Mouse (Mus musculus): Measurements from ENCODE around the gene Cat. TPM values are rescaled to one million over a fixed set of nuclear protein-coding genes. Genes with fewer than 3 reads are reported as not detected.
A peak's percentile ranks its signal among the peaks of the same experiment; 100 is the strongest.

The Cat gene
- polyA plus RNA-seq, 1 experiment = 49.1 TPM

DNA sequence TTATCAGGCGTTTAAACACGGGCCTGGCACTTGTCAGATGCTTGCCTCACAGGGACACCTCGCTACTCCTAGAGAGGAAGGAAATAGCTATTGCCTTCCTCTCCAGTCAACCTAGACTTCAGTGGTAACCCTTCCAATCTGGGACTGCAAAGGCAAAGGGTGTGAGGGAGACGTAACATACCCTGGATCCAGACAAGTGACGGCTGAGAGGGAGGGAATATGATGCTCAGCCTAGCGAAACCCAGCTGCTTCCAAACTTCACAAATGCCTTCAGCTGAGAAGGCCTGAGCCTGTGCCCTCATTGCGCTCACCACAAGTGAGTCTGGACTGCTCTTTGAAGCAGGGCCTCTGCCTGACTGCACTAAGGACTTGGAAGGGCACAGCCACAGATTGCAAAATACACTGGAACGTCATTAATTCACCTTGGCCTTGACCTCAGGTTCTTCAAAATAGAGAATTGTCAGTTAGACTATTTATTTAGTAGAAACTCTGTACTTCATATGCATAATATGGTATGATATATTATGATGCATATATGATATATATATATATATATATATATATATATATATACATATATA lies 52.2 kb downstream of the Cat start:
- Histone ChIP-seq H3K27ac (ENCODE audit: insufficient read depth, low read length) (no peak overlapping the region), H3K27me3 (ENCODE audit: control insufficient read depth, insufficient read depth, low read length) (no peaks in the 10 kb centered on the region; the same call in 1 of the 2 replicates), H3K4me3 (replicated peaks; ENCODE audit: insufficient read depth, low read depth, low read length) (no peak overlapping the region), H3K4me1 (ENCODE audit: control insufficient read depth, insufficient read depth, low read length) (peaks cover 3% of the 10 kb centered on the region; the same call in 1 of the 2 replicates)
- 65% methylated on average over 8 of the region's 8 CpGs for WGBS
- TF ChIP-seq CTCF (IDR thresholded peaks at IDR 0.05; ENCODE audit: borderline replicate concordance, insufficient read depth, low read depth, low read length) = no peak
- no peak for TF ChIP-seq POLR2A (IDR thresholded peaks at IDR 0.05; ENCODE audit: borderline replicate concordance, insufficient read depth, low read length)
- DNase-seq = no peak

DNA sequence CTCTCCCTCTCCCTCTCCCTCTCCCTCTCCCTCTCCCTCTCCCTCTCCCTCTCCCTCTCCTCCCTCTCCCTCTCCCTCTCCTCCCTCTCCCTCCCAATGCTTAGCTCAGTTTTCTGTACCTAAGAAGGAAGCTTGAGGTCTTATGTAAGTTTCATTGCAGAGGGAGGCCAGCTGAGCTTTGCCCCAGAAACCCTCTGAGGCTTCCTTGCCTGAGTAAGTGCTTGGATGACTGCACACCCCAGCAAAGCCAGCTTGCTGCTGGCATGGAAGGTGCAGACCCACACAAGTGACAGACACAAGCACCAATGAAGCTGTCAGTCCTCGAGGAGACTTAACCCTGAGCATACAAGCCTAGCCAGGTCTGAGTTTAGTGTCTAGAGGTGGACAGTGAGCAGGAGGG lies 54.2 kb downstream of the Cat start:
- DNase-seq = peak in 1 of 2 experiments; percentile 4
- TF ChIP-seq POLR2A (IDR thresholded peaks at IDR 0.05; ENCODE audit: borderline replicate concordance, insufficient read depth, low read length) (no peak), CTCF (IDR thresholded peaks at IDR 0.05; ENCODE audit: borderline replicate concordance, insufficient read depth, low read depth, low read length) (no peak)
- Histone ChIP-seq H3K4me1 (ENCODE audit: control insufficient read depth, insufficient read depth, low read length) (peaks cover 3% of the 10 kb centered on the region; the same call in 1 of the 2 replicates), H3K4me3 (replicated peaks; ENCODE audit: insufficient read depth, low read depth, low read length) (no peak overlapping the region), H3K27me3 (ENCODE audit: control insufficient read depth, insufficient read depth, low read length) (no peaks in the 10 kb centered on the region), H3K27ac (ENCODE audit: insufficient read depth, low read length) (no peak overlapping the region)
- WGBS = 23% methylated on average over 1 of the region's 1 CpGs

DNA sequence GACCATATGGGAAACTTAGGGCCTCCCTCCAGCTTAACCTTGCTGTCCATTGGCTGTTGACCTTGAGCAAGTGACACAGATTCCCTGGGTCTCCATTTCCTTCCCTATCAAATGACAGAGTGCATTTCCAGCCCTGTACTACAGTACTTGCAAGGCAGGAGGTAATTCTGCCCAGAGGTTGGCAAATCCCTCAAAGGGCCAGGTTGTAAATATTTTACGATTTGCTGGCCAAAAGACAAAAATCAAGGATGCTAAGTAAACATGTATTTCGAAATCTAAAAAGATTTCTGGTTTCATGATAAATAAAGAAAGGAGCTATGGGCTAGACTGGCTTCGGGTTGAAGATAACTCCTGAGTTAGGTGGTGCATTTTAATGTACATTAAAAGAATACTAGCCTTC lies 56.6 kb downstream of the Cat start:
- Histone ChIP-seq H3K27me3 (ENCODE audit: control insufficient read depth, insufficient read depth, low read length) (no peaks in the 10 kb centered on the region), H3K4me1 (ENCODE audit: control insufficient read depth, insufficient read depth, low read length) (peaks cover 3% of the 10 kb centered on the region; the same call in 1 of the 2 replicates), H3K27ac (ENCODE audit: insufficient read depth, low read length) (no peak overlapping the region), H3K4me3 (replicated peaks; ENCODE audit: insufficient read depth, low read depth, low read length) (no peak overlapping the region)
- no peak for TF ChIP-seq POLR2A (IDR thresholded peaks at IDR 0.05; ENCODE audit: borderline replicate concordance, insufficient read depth, low read length)
- TF ChIP-seq CTCF (IDR thresholded peaks at IDR 0.05; ENCODE audit: borderline replicate concordance, insufficient read depth, low read depth, low read length) = no peak
- WGBS = 83% methylated on average over 3 of the region's 3 CpGs
- DNase-seq = no peak

DNA sequence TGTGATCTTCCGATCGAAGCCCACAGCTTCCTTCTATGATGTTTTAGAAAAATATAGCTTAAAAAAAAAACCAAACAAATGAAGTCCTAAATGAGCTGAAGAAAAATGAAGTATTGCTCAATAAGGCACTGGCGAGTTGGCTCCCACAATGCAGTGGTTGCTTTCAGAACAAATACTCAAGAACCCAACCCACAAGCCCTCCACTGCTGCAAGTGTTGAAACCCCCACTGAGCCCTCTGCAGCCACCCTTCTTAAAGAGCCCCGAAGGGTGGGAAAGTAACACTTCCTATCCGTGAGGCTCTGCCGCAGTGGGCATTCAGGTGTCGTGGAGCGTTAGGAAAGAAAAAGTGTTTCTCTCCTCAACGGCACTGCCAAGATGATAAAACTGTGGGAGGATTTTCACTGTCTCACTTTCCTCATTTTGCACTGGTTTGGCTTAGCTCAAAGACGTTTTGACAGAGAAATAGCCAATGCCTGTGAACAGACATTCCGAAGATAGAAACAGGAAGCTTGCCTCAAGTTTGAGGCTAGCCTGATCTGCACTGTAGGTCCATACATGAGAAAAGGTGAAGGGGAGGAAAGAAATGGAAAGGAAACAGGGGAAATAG lies 59.4 kb downstream of the Cat start:
- DNase-seq = no peak
- no peaks in the 10 kb centered on the region for H3K4me1 ChIP-seq (ENCODE audit: control insufficient read depth, insufficient read depth, low read length)
- H3K27me3 ChIP-seq (ENCODE audit: control insufficient read depth, insufficient read depth, low read length) = no peaks in the 10 kb centered on the region
- H3K27ac ChIP-seq (ENCODE audit: insufficient read depth, low read length) = no peak overlapping the region
- H3K4me3 ChIP-seq (replicated peaks; ENCODE audit: insufficient read depth, low read depth, low read length) = no peak overlapping the region
- TF ChIP-seq POLR2A (IDR thresholded peaks at IDR 0.05; ENCODE audit: borderline replicate concordance, insufficient read depth, low read length) = no peak
- WGBS = 82% methylated on average over 11 of the region's 11 CpGs

DNA sequence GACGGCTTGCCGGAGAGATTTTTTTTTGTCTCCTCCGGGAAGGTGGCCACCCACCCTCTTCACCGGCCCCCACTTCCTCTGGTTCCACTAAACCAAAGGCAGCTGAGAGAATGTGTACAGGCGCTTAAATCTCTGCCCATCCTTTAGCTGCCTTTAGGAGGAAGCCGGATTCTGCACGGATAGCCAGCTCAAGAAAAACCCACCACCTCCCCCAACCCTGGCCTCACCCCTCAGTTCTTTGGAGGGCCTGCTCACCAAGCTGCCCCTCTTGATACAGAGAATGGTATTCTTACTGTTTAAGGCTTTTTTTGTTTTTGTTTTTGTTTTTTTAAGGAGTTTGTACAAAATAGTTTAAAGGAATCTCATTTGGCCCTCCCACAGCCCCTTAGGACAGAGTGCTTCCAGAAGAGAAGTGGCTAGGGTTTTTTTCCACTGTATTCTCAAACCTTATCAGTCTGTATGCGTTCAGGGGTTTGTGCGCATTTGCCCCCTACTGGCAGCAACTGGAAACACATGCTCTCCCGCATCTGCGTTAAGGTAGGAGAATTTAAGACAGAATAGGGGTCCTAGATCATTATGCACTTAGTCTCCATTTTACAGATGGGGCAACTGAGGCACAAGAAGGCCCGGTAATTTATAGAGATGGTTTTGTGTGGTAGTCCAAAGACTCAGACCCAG lies 60.5 kb downstream of the Cat start:
- WGBS = 36% methylated on average over 12 of the region's 12 CpGs
- TF ChIP-seq POLR2A (IDR thresholded peaks at IDR 0.05; ENCODE audit: borderline replicate concordance, insufficient read depth, low read length) (no peak), CTCF (IDR thresholded peaks at IDR 0.05; ENCODE audit: borderline replicate concordance, insufficient read depth, low read depth, low read length) (peak; percentile 81)
- H3K27ac ChIP-seq (ENCODE audit: insufficient read depth, low read length) = no peak overlapping the region

DNA sequence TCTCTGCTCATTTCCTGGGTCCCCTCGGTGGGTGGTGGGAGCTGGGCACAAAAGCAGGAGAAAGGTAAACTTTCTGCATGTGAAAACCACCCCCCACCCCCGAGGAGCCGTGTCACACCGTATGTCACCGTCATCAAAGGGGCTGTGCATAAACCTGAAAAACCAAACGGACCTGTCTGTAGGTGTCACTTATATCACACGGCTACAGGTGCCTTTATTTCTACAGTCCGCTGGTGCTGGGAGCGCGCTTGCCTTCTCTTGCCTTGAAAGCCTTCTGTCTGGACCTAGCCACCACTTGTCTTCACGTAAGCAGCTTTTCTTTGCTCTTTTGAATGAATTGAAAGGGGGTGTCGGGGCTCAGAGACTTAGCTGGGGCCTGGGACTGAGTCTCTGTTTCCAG lies 61.1 kb downstream of the Cat start:
- DNase-seq = no peak
- WGBS = 75% methylated on average over 12 of the region's 12 CpGs
- no peaks in the 10 kb centered on the region for H3K27me3 ChIP-seq (ENCODE audit: control insufficient read depth, insufficient read depth, low read length)
- no peak overlapping the region for H3K4me3 ChIP-seq (replicated peaks; ENCODE audit: insufficient read depth, low read depth, low read length)
- H3K4me1 ChIP-seq (ENCODE audit: control insufficient read depth, insufficient read depth, low read length) = no peaks in the 10 kb centered on the region
- no peak overlapping the region for H3K27ac ChIP-seq (ENCODE audit: insufficient read depth, low read length)
- TF ChIP-seq POLR2A (IDR thresholded peaks at IDR 0.05; ENCODE audit: borderline replicate concordance, insufficient read depth, low read length) (no peak), CTCF (IDR thresholded peaks at IDR 0.05; ENCODE audit: borderline replicate concordance, insufficient read depth, low read depth, low read length) (no peak)

More for the DNA sequence above, 60.5 kb downstream of the Cat start:
- DNase-seq = peak; percentile 31 to 52
- H3K27me3 ChIP-seq (ENCODE audit: control insufficient read depth, insufficient read depth, low read length) = no peaks in the 10 kb centered on the region
- H3K4me3 ChIP-seq (replicated peaks; ENCODE audit: insufficient read depth, low read depth, low read length) = no peak overlapping the region
- no peaks in the 10 kb centered on the region for H3K4me1 ChIP-seq (ENCODE audit: control insufficient read depth, insufficient read depth, low read length)

DNA sequence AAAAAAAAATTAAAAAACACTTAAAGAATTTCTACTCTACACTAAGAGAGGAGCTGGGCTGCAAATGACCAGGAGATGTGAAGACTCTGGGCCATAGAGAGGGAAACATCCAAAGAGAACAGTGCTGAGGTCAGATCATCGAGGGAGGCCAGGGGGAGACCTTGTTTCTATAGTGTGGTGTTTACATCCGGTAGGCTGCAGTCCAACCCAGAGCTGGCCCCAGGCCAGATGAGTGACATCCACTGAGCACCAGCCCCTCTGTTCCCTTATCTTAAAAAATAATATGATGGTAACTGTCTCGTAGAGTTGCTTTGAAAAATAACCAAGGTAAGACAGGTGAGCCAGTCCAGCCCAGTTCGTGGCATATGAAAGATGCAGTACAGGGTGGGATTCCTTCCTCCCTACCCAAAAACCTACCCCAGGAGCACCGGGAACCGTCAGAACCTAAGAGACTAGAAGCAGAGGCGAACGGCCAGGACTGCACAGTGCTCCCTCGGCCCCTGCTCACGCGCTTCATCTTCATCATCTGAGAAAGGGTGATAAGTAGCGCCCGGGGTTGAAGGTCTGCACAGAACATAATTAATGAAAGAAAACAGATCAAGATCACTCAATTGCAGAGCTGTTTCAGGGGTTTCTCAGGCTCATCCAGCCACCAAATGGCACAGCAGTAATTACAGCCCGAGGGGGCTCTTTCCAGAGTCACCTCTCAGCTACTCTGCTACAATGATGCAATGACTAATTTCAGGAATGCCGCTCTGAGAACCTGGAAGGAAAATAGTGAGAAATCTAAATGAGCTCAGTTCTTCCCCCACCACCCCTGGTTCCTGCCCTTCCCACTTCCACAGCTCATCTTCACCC lies 64.1 kb downstream of the Cat start:
- Histone ChIP-seq H3K27me3 (ENCODE audit: control insufficient read depth, insufficient read depth, low read length) (no peaks in the 10 kb centered on the region), H3K4me1 (ENCODE audit: control insufficient read depth, insufficient read depth, low read length) (no peaks in the 10 kb centered on the region), H3K27ac (ENCODE audit: insufficient read depth, low read length) (no peak overlapping the region), H3K4me3 (replicated peaks; ENCODE audit: insufficient read depth, low read depth, low read length) (no peak overlapping the region)
- TF ChIP-seq POLR2A (IDR thresholded peaks at IDR 0.05; ENCODE audit: borderline replicate concordance, insufficient read depth, low read length) (no peak), CTCF (IDR thresholded peaks at IDR 0.05; ENCODE audit: borderline replicate concordance, insufficient read depth, low read depth, low read length) (no peak)
- WGBS = 67% methylated on average over 15 of the region's 15 CpGs
- DNase-seq = no peak

Measured in cerebellum, adult 2 months (tissue).